Mouse (Mus musculus): ENCODE results near the gene Slc15a1. TPM values are rescaled to one million over a fixed set of nuclear protein-coding genes. Genes with fewer than 3 reads are reported as not detected.

Slc15a1 gene
- total RNA-seq (2014; rRNA removed) (not detected in 2 replicates), polyA plus RNA-seq (2012; rRNA removed) (not detected in 2 replicates)

DNA sequence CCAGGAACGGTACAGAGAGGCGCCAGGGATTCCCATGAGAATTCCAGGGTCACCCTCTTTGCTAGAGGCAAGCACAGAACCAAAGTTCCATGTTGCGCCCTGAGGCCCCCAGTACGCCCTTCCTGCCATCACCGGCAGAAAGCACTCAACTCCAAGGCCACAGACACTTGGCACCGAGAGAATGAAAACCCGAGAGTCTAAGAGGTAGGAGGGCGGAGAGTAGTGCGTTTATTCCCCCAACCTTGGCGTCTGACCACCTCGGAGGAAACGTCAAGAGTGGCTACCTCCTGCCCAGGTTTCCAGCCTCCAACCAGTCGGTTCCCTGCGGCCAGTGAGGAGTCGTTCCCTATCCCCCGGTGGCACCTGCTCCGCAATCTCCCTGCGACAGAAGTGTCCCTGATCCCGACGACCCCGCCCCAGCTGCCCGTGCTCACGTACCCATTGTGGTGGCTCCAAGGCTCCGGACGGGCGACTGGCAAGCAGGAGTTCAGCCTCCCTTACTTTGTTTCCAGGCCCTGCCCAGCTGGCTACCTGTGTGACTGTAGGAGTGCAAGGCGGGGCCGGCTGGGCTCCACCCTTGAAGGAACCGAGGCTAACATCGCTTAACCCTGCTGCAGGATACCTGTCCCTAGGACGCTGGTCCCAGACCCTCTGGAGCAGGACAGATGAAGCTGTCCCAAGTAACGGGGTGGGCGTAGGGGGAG lies at the start of gene Slc15a1:
Slc15a1 (minus strand) TSS at position 472 of the 704 bp plus-strand sequence.
- TF ChIP-seq POLR2A (IDR thresholded peaks at IDR 0.05; ENCODE audit: extremely low read depth, insufficient read depth, low read length) = no peak
- no peak for TF ChIP-seq CTCF (IDR thresholded peaks at IDR 0.05; ENCODE audit: low read depth, low read length)
- Histone ChIP-seq H3K4me3 (ENCODE audit: insufficient read depth, low read depth, low read length) (no peak within 1 kb of the TSS), H3K9ac (ENCODE audit: low read depth, low read length) (no peak within 1 kb of the TSS), H3K36me3 (ENCODE audit: control insufficient read depth, insufficient read depth, low read length) (no peaks in the 10 kb centered on the region), H3K27me3 (ENCODE audit: control insufficient read depth, insufficient read depth, low read length) (peaks cover 9% of the 10 kb centered on the region), H3K4me1 (ENCODE audit: control insufficient read depth, insufficient read depth, low read length) (peaks cover 7% of the 10 kb centered on the region), H3K79me2 (ENCODE audit: control insufficient read depth, insufficient read depth, low read length) (no peaks in the 10 kb centered on the region), H3K27ac (replicated peaks; ENCODE audit: insufficient read depth, low read depth, low read length) (no peak within 1 kb of the TSS)
- 15% methylated on average over 33 of the region's 33 CpGs for WGBS
- DNase-seq (ENCODE audit: extremely low read depth, low read depth, low spot score) = no peak

DNA sequence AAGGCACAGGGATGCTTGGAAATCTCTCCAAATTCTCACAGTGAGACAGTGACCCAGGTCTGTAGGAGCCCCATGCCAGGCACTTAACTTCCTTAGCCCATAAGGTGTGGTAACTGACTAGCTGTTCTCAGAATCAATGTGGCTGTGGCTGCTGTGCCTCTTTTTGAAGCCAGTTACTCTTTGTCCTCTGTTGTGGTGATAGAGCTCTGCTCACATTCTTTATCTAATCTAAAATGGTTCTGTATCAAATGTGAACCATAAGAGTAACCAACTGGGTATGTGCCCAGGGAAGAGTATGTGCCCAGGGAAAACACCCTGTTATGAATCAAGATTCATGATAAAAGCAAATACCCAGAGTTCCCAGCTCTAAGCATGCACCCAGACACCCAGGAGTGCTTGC lies 48.7 kb upstream of the Slc15a1 start:
- no peak for TF ChIP-seq CTCF (IDR thresholded peaks at IDR 0.05; ENCODE audit: low read depth, low read length)
- TF ChIP-seq POLR2A (IDR thresholded peaks at IDR 0.05; ENCODE audit: extremely low read depth, insufficient read depth, low read length) = no peak
- no peak overlapping the region for H3K27ac ChIP-seq (replicated peaks; ENCODE audit: insufficient read depth, low read depth, low read length)
- H3K4me1 ChIP-seq (ENCODE audit: control insufficient read depth, insufficient read depth, low read length) = no peaks in the 10 kb centered on the region
- H3K36me3 ChIP-seq (ENCODE audit: control insufficient read depth, insufficient read depth, low read length) = peaks cover 7% of the 10 kb centered on the region; the same call in 1 of the 2 replicates
- DNase-seq (ENCODE audit: extremely low read depth, low read depth, low spot score) = no peak
- H3K9ac ChIP-seq (ENCODE audit: low read depth, low read length) = no peak overlapping the region
- no peaks in the 10 kb centered on the region for H3K27me3 ChIP-seq (ENCODE audit: control insufficient read depth, insufficient read depth, low read length)
- H3K4me3 ChIP-seq (ENCODE audit: insufficient read depth, low read depth, low read length) = no peak overlapping the region
- H3K79me2 ChIP-seq (ENCODE audit: control insufficient read depth, insufficient read depth, low read length) = no peaks in the 10 kb centered on the region

DNA sequence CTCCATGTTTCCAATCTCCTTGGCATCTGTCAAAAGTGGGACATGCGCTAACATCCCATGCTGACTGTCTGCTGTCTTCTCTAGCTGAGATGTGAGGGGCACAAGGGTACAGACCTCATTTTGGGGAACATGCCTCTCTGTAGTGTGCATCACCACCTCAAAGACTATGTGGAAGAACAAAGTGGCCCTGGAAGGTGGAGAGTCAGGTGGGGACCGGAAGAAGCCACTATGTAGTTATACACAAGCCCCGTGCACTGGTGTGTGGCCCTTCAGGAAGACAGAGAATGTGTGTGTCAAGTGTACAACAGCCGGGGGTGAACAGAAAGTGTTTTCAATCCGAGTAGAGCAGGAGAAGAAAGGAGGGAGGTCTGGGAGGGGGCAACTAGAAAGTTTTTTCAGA lies 47.5 kb upstream of the Slc15a1 start:
- Histone ChIP-seq H3K27ac (replicated peaks; ENCODE audit: insufficient read depth, low read depth, low read length) (no peak overlapping the region), H3K4me1 (ENCODE audit: control insufficient read depth, insufficient read depth, low read length) (no peaks in the 10 kb centered on the region), H3K9ac (ENCODE audit: low read depth, low read length) (no peak overlapping the region), H3K4me3 (ENCODE audit: insufficient read depth, low read depth, low read length) (no peak overlapping the region), H3K79me2 (ENCODE audit: control insufficient read depth, insufficient read depth, low read length) (no peaks in the 10 kb centered on the region), H3K27me3 (ENCODE audit: control insufficient read depth, insufficient read depth, low read length) (no peaks in the 10 kb centered on the region), H3K36me3 (ENCODE audit: control insufficient read depth, insufficient read depth, low read length) (peaks cover 7% of the 10 kb centered on the region; the same call in 1 of the 2 replicates)
- no peak for TF ChIP-seq POLR2A (IDR thresholded peaks at IDR 0.05; ENCODE audit: extremely low read depth, insufficient read depth, low read length)
- TF ChIP-seq CTCF (IDR thresholded peaks at IDR 0.05; ENCODE audit: low read depth, low read length) = no peak
- no peak for DNase-seq (ENCODE audit: extremely low read depth, low read depth, low spot score)
- WGBS = 81% methylated on average over 5 of the region's 5 CpGs

DNA sequence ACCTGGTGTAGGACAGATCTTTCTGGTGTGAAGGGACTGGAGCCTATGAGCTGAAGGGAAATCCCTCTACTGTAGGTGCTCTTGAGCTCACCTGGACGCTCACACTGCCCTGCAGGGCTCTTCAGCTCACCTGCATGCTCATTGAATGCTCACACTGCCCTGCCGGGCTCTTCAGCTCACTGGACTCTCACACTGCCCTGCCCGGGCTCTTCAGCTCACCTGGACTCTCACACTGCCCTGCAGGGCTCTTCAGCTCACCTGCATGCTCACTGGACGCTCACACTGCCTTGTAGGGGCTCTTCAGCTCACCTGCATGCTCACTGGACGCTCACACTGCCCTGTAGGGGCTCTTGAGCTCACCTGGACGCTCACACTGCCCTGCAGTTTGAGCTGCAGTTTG lies 44.8 kb upstream of the Slc15a1 start:
- Histone ChIP-seq H3K4me3 (ENCODE audit: insufficient read depth, low read depth, low read length) (no peak overlapping the region), H3K4me1 (ENCODE audit: control insufficient read depth, insufficient read depth, low read length) (peaks cover 8% of the 10 kb centered on the region), H3K79me2 (ENCODE audit: control insufficient read depth, insufficient read depth, low read length) (no peaks in the 10 kb centered on the region), H3K27me3 (ENCODE audit: control insufficient read depth, insufficient read depth, low read length) (no peaks in the 10 kb centered on the region), H3K27ac (replicated peaks; ENCODE audit: insufficient read depth, low read depth, low read length) (no peak overlapping the region), H3K9ac (ENCODE audit: low read depth, low read length) (no peak overlapping the region), H3K36me3 (ENCODE audit: control insufficient read depth, insufficient read depth, low read length) (peaks cover 7% of the 10 kb centered on the region; the same call in 1 of the 2 replicates)
- DNase-seq (ENCODE audit: extremely low read depth, low read depth, low spot score) = no peak
- 87% methylated on average over 6 of the region's 6 CpGs for WGBS
- TF ChIP-seq POLR2A (IDR thresholded peaks at IDR 0.05; ENCODE audit: extremely low read depth, insufficient read depth, low read length) (no peak), CTCF (IDR thresholded peaks at IDR 0.05; ENCODE audit: low read depth, low read length) (no peak)

DNA sequence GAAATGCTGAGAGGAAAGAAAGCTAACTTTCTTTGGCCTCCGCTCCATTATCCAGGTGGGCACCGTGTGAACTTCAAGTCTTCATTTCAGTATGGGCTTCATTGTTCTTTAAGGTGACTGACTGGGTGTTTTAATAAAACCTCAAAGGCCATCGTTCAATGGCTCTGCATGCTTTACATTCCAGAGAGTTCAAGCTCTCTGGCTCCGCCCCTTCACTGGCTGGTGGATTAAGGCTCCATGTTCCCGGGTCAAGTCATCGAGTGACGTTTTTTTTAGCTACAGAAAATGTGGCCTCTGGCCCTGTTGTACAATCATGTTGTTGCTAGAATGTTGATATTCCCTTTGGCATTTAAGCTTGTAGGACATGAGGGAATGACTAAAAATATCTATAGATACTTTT lies 42.7 kb upstream of the Slc15a1 start:
- TF ChIP-seq CTCF (IDR thresholded peaks at IDR 0.05; ENCODE audit: low read depth, low read length) = no peak
- TF ChIP-seq POLR2A (IDR thresholded peaks at IDR 0.05; ENCODE audit: extremely low read depth, insufficient read depth, low read length) = no peak
- DNase-seq (ENCODE audit: extremely low read depth, low read depth, low spot score) = no peak
- Histone ChIP-seq H3K36me3 (ENCODE audit: control insufficient read depth, insufficient read depth, low read length) (0 out of 2 replicates have a peak, but pooled peaks cover 3% of the 10 kb centered on the region), H3K4me1 (ENCODE audit: control insufficient read depth, insufficient read depth, low read length) (peaks cover 8% of the 10 kb centered on the region), H3K79me2 (ENCODE audit: control insufficient read depth, insufficient read depth, low read length) (no peaks in the 10 kb centered on the region), H3K27me3 (ENCODE audit: control insufficient read depth, insufficient read depth, low read length) (no peaks in the 10 kb centered on the region), H3K4me3 (ENCODE audit: insufficient read depth, low read depth, low read length) (no peak overlapping the region), H3K9ac (ENCODE audit: low read depth, low read length) (no peak overlapping the region), H3K27ac (replicated peaks; ENCODE audit: insufficient read depth, low read depth, low read length) (no peak overlapping the region)
- WGBS = 71% methylated on average over 7 of the region's 7 CpGs

DNA sequence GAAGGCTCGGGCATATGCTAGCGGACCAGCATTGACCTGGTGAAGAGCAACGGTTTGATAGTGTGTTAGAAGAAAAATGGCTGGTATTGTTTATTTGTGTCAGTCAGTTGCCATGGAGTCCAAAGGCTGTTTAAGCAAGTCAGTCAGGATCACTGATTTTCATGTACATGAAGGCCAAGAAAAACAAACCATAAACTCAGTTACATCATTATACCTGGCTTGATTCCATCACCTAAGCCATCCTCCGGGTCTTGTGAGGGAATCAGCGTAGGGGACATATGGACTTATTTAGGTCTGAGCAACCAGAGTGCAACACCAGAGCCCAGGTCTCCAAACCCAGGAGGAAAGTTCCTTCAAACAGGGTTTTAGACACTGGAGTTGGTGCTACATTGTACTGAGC lies 41.6 kb upstream of the Slc15a1 start:
- peaks cover 8% of the 10 kb centered on the region for H3K4me1 ChIP-seq (ENCODE audit: control insufficient read depth, insufficient read depth, low read length)
- WGBS = 29% methylated on average over 5 of the region's 5 CpGs
- no peak overlapping the region for H3K4me3 ChIP-seq (ENCODE audit: insufficient read depth, low read depth, low read length)
- DNase-seq (ENCODE audit: extremely low read depth, low read depth, low spot score) = peak; percentile 76
- 0 out of 2 replicates have a peak, but pooled peaks cover 3% of the 10 kb centered on the region for H3K36me3 ChIP-seq (ENCODE audit: control insufficient read depth, insufficient read depth, low read length)
- no peak overlapping the region for H3K9ac ChIP-seq (ENCODE audit: low read depth, low read length)
- no peaks in the 10 kb centered on the region for H3K79me2 ChIP-seq (ENCODE audit: control insufficient read depth, insufficient read depth, low read length)
- TF ChIP-seq CTCF (IDR thresholded peaks at IDR 0.05; ENCODE audit: low read depth, low read length) (no peak), POLR2A (IDR thresholded peaks at IDR 0.05; ENCODE audit: extremely low read depth, insufficient read depth, low read length) (no peak)
- no peaks in the 10 kb centered on the region for H3K27me3 ChIP-seq (ENCODE audit: control insufficient read depth, insufficient read depth, low read length)
- H3K27ac ChIP-seq (replicated peaks; ENCODE audit: insufficient read depth, low read depth, low read length) = 0 out of 2 replicates have a peak overlapping the region, but pooled peaks have one; percentile 9

Data from liver, adult 2 months (tissue).